In the genomic region with DNA sequence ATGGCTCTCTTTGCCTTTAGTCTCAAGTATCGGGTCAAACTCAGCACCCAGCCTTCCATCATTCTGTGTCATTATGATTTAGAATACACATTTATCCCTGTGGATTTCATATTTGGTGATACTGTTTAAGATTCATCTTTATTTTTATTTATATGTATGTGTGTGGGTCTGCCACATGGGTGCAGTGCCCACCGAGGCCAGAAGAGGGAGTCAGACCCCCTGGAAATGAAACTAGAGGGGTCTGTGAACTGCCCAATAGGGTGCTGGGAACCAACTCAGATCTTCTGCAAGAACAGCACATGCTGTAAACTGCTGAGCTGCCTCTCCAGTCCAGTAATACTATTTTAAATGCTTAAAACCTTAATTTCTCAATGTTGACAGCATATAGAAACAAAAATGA, we compare ENCODE assay signal across 15 mouse cellular contexts. TPM values are rescaled to one million over a fixed set of nuclear protein-coding genes. Genes with fewer than 3 reads are reported as not detected.
"Had no signal": no experiment of that assay in that cellular context is flagged by ENCODE, and none has a peak within 500 bp of the region (broad histone marks: within the 10 kb centered on the region; RNA-seq: fewer than 3 reads in every experiment).

No protein-coding gene starts in this region.

- H3K9me3 ChIP-seq: limb, embryonic 13.5 days; liver, embryonic 15.5 days; midbrain, embryonic 12.5 days had no signal

- ATAC-seq: intestine, postnatal 0 days; midbrain, embryonic 16.5 days had no signal

- H3K4me2 ChIP-seq: limb, embryonic 13.5 days; liver, embryonic 15.5 days; midbrain, embryonic 12.5 days had no signal

- DNase-seq: kidney, adult 8-10 months; kidney, postnatal 25 days; left cerebral cortex, postnatal 4 days; lung, adult 2 months; lung, postnatal 10 days; right cerebral cortex, postnatal 14 days; thymus, postnatal 36 days had no signal

- H3K27me3 ChIP-seq: limb, embryonic 13.5 days; liver, embryonic 15.5 days; midbrain, embryonic 12.5 days had no signal

- H3K36me3 ChIP-seq: limb, embryonic 13.5 days; liver, embryonic 15.5 days; midbrain, embryonic 12.5 days had no signal

- H3K4me3 ChIP-seq: limb, embryonic 13.5 days; liver, embryonic 15.5 days; megakaryocyte, embryonic 14.5 days; midbrain, embryonic 12.5 days had no signal

- H3K27ac ChIP-seq: limb, embryonic 13.5 days; liver, embryonic 15.5 days; macrophage had no signal

- H3K9ac ChIP-seq: limb, embryonic 13.5 days; liver, embryonic 15.5 days; midbrain, embryonic 12.5 days had no signal

RNA-seq across cellular contexts. Expression of a gene that starts 26.4 kb away (rescaled TPM):
- total RNA-seq: liver, adult 2 months had no signal
- polyA plus RNA-seq: liver, adult 2 months; macrophage had no signal

RNA-seq across cellular contexts. Expression of a gene that starts 37.8 kb away (rescaled TPM):
- total RNA-seq: liver, adult 2 months had no signal
- polyA plus RNA-seq: liver, adult 2 months; liver, embryonic 15.5 days; macrophage had no signal
